Mouse (Mus musculus): ENCODE results near the gene Unc13d. TPM values are rescaled to one million over a fixed set of nuclear protein-coding genes. Genes with fewer than 3 reads are reported as not detected.
A peak's percentile ranks its signal among the peaks of the same experiment; 100 is the strongest.
"Not testable (repeated sequence)": the region's sequence is repeated elsewhere in the genome, so short reads cannot be mapped to it uniquely, and the experiment has no call there.

The Unc13d gene
- 9.1 TPM for polyA plus RNA-seq (2012; fragmentation: generic; extraction: Trizol)

GRCm38 (mm10) chr11:116077446-116078204 lies at the start of gene Unc13d:
Unc13d (minus strand) TSS chr11:116077961.
- Histone ChIP-seq H3K36me3 (ENCODE audit: control insufficient read depth, insufficient read depth) (peaks cover 28% of the 10 kb centered on the region), H3K4me2 (ENCODE audit: low read depth) (no peak within 1 kb of the TSS), H3K4me3 (no peak within 1 kb of the TSS), H3ac (ENCODE audit: control insufficient read depth, insufficient read length) (no peak within 1 kb of the TSS), H3K79me2 (ENCODE audit: control insufficient read depth, insufficient read depth) (no peaks in the 10 kb centered on the region), H3K27me3 (ENCODE audit: control insufficient read depth, insufficient read depth, insufficient read length) (no peaks in the 10 kb centered on the region)
- TF ChIP-seq USF1 (IDR thresholded peaks at IDR 0.05; ENCODE audit: low read depth) (no peak), POLR2AphosphoS2 (IDR thresholded peaks at IDR 0.05; ENCODE audit: insufficient read length, low read depth) (peak; percentile 51)

GRCm38 (mm10) chr11:116126261-116126660 lies 48.5 kb upstream of the Unc13d start:
- H3ac ChIP-seq (ENCODE audit: control insufficient read depth, insufficient read length): no peak overlapping the region
- no peak overlapping the region for H3K4me2 ChIP-seq (ENCODE audit: low read depth)
- H3K79me2 ChIP-seq (ENCODE audit: control insufficient read depth, insufficient read depth): no peaks in the 10 kb centered on the region
- no peak for TF ChIP-seq TCF3 (IDR thresholded peaks at IDR 0.05; ENCODE audit: insufficient read length, low read depth)
- TF ChIP-seq TCF12 (IDR thresholded peaks at IDR 0.05; ENCODE audit: insufficient read depth, poor library complexity, severe bottlenecking): no peak
- TF ChIP-seq E2F4 (IDR thresholded peaks at IDR 0.05; ENCODE audit: insufficient read depth): no peak
- no peak for TF ChIP-seq POLR2AphosphoS2 (IDR thresholded peaks at IDR 0.05; ENCODE audit: insufficient read length, low read depth)
- TF ChIP-seq REST (IDR thresholded peaks at IDR 0.05; ENCODE audit: insufficient read depth, insufficient read length): no peak
- TF ChIP-seq SRF (IDR thresholded peaks at IDR 0.05; ENCODE audit: control insufficient read depth, insufficient read length, low read depth): no peak
- TF ChIP-seq MAX (IDR thresholded peaks at IDR 0.05; ENCODE audit: low read depth): no peak
- TF ChIP-seq MYOD1 (IDR thresholded peaks at IDR 0.05; ENCODE audit: control insufficient read depth in 1 of 3, insufficient read length in 2 of 3, low read depth in 2 of 3): no peak
- no peak for TF ChIP-seq MYOG (IDR thresholded peaks at IDR 0.05; ENCODE audit: control insufficient read depth in 1 of 3, insufficient read depth in 1 of 3, insufficient read length in 2 of 3, low read depth in 2 of 3)
- no peak for TF ChIP-seq CEBPB (IDR thresholded peaks at IDR 0.05; ENCODE audit: insufficient read depth, poor library complexity, severe bottlenecking)
- TF ChIP-seq USF1 (IDR thresholded peaks at IDR 0.05; ENCODE audit: low read depth): no peak
- no peak for TF ChIP-seq POLR2A (IDR thresholded peaks at IDR 0.05; ENCODE audit: insufficient read length, low read depth)
- H3K4me3 ChIP-seq: no peak overlapping the region
- no peaks in the 10 kb centered on the region for H3K36me3 ChIP-seq (ENCODE audit: control insufficient read depth, insufficient read depth)
- no peaks in the 10 kb centered on the region for H3K27me3 ChIP-seq (ENCODE audit: control insufficient read depth, insufficient read depth, insufficient read length)

GRCm38 (mm10) chr11:116121731-116122245 lies 44.0 kb upstream of the Unc13d start:
- H3K4me2 ChIP-seq (ENCODE audit: low read depth); H3K79me2 ChIP-seq (ENCODE audit: control insufficient read depth, insufficient read depth); H3K4me3 ChIP-seq; H3K36me3 ChIP-seq (ENCODE audit: control insufficient read depth, insufficient read depth); H3K27me3 ChIP-seq (ENCODE audit: control insufficient read depth, insufficient read depth, insufficient read length); H3ac ChIP-seq (ENCODE audit: control insufficient read depth, insufficient read length): not testable (repeated sequence)

- Histone ChIP-seq H3ac (ENCODE audit: control insufficient read depth, insufficient read length) (no peak overlapping the region), H3K4me2 (ENCODE audit: low read depth) (no peak overlapping the region), H3K27me3 (ENCODE audit: control insufficient read depth, insufficient read depth, insufficient read length) (no peaks in the 10 kb centered on the region), H3K4me3 (no peak overlapping the region), H3K79me2 (ENCODE audit: control insufficient read depth, insufficient read depth) (no peaks in the 10 kb centered on the region), H3K36me3 (ENCODE audit: control insufficient read depth, insufficient read depth) (no peaks in the 10 kb centered on the region)
- TF ChIP-seq CEBPB (IDR thresholded peaks at IDR 0.05; ENCODE audit: insufficient read depth, poor library complexity, severe bottlenecking) (no peak), E2F4 (IDR thresholded peaks at IDR 0.05; ENCODE audit: insufficient read depth) (no peak), TCF12 (IDR thresholded peaks at IDR 0.05; ENCODE audit: insufficient read depth, poor library complexity, severe bottlenecking) (no peak), POLR2A (IDR thresholded peaks at IDR 0.05; ENCODE audit: insufficient read length, low read depth) (no peak), POLR2AphosphoS2 (IDR thresholded peaks at IDR 0.05; ENCODE audit: insufficient read length, low read depth) (no peak), MYOG (IDR thresholded peaks at IDR 0.05; ENCODE audit: control insufficient read depth in 1 of 3, insufficient read depth in 1 of 3, insufficient read length in 2 of 3, low read depth in 2 of 3) (no peak), REST (IDR thresholded peaks at IDR 0.05; ENCODE audit: insufficient read depth, insufficient read length) (no peak), TCF3 (IDR thresholded peaks at IDR 0.05; ENCODE audit: insufficient read length, low read depth) (no peak)
Observed at GRCm38 (mm10) chr11:116117819-116118218, 40.1 kb upstream of the Unc13d start.

- Histone ChIP-seq H3K36me3 (ENCODE audit: control insufficient read depth, insufficient read depth) (no peaks in the 10 kb centered on the region), H3K79me2 (ENCODE audit: control insufficient read depth, insufficient read depth) (no peaks in the 10 kb centered on the region), H3K4me3 (no peak overlapping the region), H3K4me2 (ENCODE audit: low read depth) (no peak overlapping the region), H3K27me3 (ENCODE audit: control insufficient read depth, insufficient read depth, insufficient read length) (no peaks in the 10 kb centered on the region), H3ac (ENCODE audit: control insufficient read depth, insufficient read length) (no peak overlapping the region)
- TF ChIP-seq TCF12 (IDR thresholded peaks at IDR 0.05; ENCODE audit: insufficient read depth, poor library complexity, severe bottlenecking): no peak
- TF ChIP-seq USF1 (IDR thresholded peaks at IDR 0.05; ENCODE audit: low read depth): no peak
- TF ChIP-seq MYOG (IDR thresholded peaks at IDR 0.05; ENCODE audit: control insufficient read depth in 1 of 3, insufficient read depth in 1 of 3, insufficient read length in 2 of 3, low read depth in 2 of 3): no peak
- no peak for TF ChIP-seq POLR2A (IDR thresholded peaks at IDR 0.05; ENCODE audit: insufficient read length, low read depth)
- TF ChIP-seq SRF (IDR thresholded peaks at IDR 0.05; ENCODE audit: control insufficient read depth, insufficient read length, low read depth): no peak
- no peak for TF ChIP-seq CEBPB (IDR thresholded peaks at IDR 0.05; ENCODE audit: insufficient read depth, poor library complexity, severe bottlenecking)
- TF ChIP-seq E2F4 (IDR thresholded peaks at IDR 0.05; ENCODE audit: insufficient read depth): no peak
- TF ChIP-seq POLR2AphosphoS2 (IDR thresholded peaks at IDR 0.05; ENCODE audit: insufficient read length, low read depth): no peak
- TF ChIP-seq REST (IDR thresholded peaks at IDR 0.05; ENCODE audit: insufficient read depth, insufficient read length): no peak
- no peak for TF ChIP-seq TCF3 (IDR thresholded peaks at IDR 0.05; ENCODE audit: insufficient read length, low read depth)
- TF ChIP-seq MAX (IDR thresholded peaks at IDR 0.05; ENCODE audit: low read depth): no peak
- TF ChIP-seq MYOD1 (IDR thresholded peaks at IDR 0.05; ENCODE audit: control insufficient read depth in 1 of 3, insufficient read length in 2 of 3, low read depth in 2 of 3): no peak
Observed at GRCm38 (mm10) chr11:116117241-116117640, 39.5 kb upstream of the Unc13d start.
